Mouse (Mus musculus) C2C12 (cell line): ENCODE measurements around the gene Il2rb.

Source experiments
- CTCF ChIP-seq: IDR thresholded peaks from one replicate; pipeline ENCODE4 v1.5.1; 2011; ENCODE audit not compliant: control insufficient read depth, insufficient read depth, insufficient read length
- MAX ChIP-seq: IDR thresholded peaks from one replicate; pipeline ENCODE4 v1.6.1; 2011; ENCODE audit warnings: mild to moderate bottlenecking, control low read depth
- MYOD1 ChIP-seq: IDR thresholded peaks from one replicate; pipeline ENCODE4 v1.6.1; 2011; ENCODE audit warnings: low read depth; ENCODE audit not compliant: control insufficient read depth, insufficient read length
- MYOG ChIP-seq: IDR thresholded peaks from one replicate; pipeline ENCODE4 v1.6.1; 2011; ENCODE audit not compliant: control insufficient read depth, insufficient read length; ENCODE audit errors: extremely low read depth

DNA sequence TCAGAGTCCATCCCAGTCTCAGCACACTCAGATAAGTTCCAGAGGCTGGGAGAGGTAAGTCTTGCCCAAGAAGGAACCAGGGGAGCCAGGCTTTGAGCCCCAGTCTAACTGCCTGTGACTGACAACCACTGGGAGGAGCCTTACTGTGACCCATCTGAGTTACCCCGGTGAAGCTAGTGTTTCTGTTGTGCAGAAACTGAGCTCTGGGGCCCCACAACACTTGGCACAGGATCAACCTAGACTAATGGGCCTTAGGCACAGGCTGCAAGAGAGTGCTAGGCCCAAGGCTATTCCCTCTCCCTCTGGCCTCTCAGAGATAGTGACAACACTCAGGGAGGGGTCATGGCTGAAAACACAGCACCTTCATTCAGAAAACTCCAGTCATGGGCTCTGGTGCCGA, 43.9 kb downstream of the Il2rb start:
- TF ChIP-seq MYOD1 (no peak), CTCF (no peak), MAX (no peak), MYOG (no peak)
